Mouse (Mus musculus) CH12.LX (cell line): ENCODE measurements around the gene Arhgef39.

Experiments used
- BHLHE40 ChIP-seq: IDR thresholded peaks from 2 replicates; pipeline ENCODE4 v1.6.1; 2011; ENCODE audit warnings: mild to moderate bottlenecking, low read depth, low read length, improper control_type of control experiment
- CTCF ChIP-seq, 2 experiments: IDR thresholded peaks in 1 of 2; conservative IDR thresholded peaks in 1 of 2; 2 replicates each; pipeline ENCODE4 v1.5.1; 2011 to 2012; ENCODE audit warnings: low read depth in 2 of 2, low read length in 2 of 2, improper control_type of control experiment in 1 of 2, inconsistent platforms in 1 of 2, mild to moderate bottlenecking in 1 of 2, moderate library complexity in 1 of 2
- E2F4 ChIP-seq: IDR thresholded peaks from 2 replicates; pipeline ENCODE4 v1.6.1; 2011; ENCODE audit warnings: low read depth, low read length, improper control_type of control experiment; ENCODE audit not compliant: insufficient replicate concordance
- ELF1 ChIP-seq: IDR thresholded peaks from 2 replicates; pipeline ENCODE4 v1.6.1; 2014; ENCODE audit warnings: low read depth, mild to moderate bottlenecking, inconsistent platforms, low read length, improper control_type of control experiment
- EP300 ChIP-seq: IDR thresholded peaks from 2 replicates; pipeline ENCODE4 v1.6.1; 2011; ENCODE audit warnings: low read length, improper control_type of control experiment
- GABPA ChIP-seq: IDR thresholded peaks from 2 replicates; pipeline ENCODE4 v1.6.1; 2012; ENCODE audit warnings: low read depth, low read length, improper control_type of control experiment, inconsistent platforms; ENCODE audit not compliant: insufficient replicate concordance
- JUN ChIP-seq: IDR thresholded peaks from 2 replicates; pipeline ENCODE4 v1.6.1; 2011; ENCODE audit warnings: low read depth, mild to moderate bottlenecking, low read length, improper control_type of control experiment, moderate library complexity; ENCODE audit not compliant: insufficient read depth
- MAFK ChIP-seq: IDR thresholded peaks from 2 replicates; pipeline ENCODE4 v1.6.1; 2011; ENCODE audit warnings: low read length, improper control_type of control experiment; ENCODE audit not compliant: insufficient replicate concordance
- MAX ChIP-seq: IDR thresholded peaks from 2 replicates; pipeline ENCODE4 v1.6.1; 2011; ENCODE audit warnings: low read length, improper control_type of control experiment
- PAX5 ChIP-seq: IDR thresholded peaks from 2 replicates; pipeline ENCODE4 v1.6.1; 2012; ENCODE audit warnings: low read length, inconsistent platforms, mixed read lengths
- POLR2A ChIP-seq: IDR thresholded peaks from 2 replicates; pipeline ENCODE4 v1.6.1; 2011; ENCODE audit warnings: low read depth, mild to moderate bottlenecking, improper control_type of control experiment, low read length
- RAD21 ChIP-seq: IDR thresholded peaks from 2 replicates; pipeline ENCODE4 v1.6.1; 2011; ENCODE audit warnings: low read depth, mild to moderate bottlenecking, low read length, improper control_type of control experiment, moderate library complexity
- USF2 ChIP-seq: conservative IDR thresholded peaks from 2 replicates; pipeline ENCODE4 v1.6.1; 2011; ENCODE audit warnings: low read depth, low read length, improper control_type of control experiment

DNA sequence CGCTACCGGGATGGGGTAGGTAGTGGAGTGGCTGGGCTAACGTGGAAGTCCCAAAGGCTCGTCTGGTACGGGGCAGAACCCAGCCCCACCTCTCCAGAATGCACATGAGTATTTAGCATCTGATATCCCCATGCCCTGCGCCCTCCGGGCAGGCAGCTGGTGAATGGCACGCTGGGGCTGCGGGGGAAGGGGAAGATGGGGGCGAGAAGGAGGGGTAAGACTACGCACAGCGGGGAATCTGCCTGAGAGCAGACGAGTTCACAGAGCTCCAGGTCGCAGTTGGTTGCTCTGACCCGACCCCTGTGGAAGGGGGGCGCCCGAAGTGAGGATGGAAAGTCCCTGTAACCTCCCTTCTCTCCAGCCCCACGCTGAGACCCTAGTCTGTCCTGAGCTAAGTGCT, 46.1 kb downstream of the Arhgef39 start:
- TF ChIP-seq JUN (no peak), USF2 (no peak), PAX5 (no peak), CTCF (conservative IDR thresholded peaks at IDR 0.05 in 1 of 2, IDR thresholded peaks at IDR 0.05 in 1 of 2; ENCODE audit: low read depth in 2 of 2, low read length in 2 of 2) (no peak), E2F4 (no peak), RAD21 (no peak), EP300 (no peak), MAX (no peak), POLR2A (no peak), MAFK (no peak), GABPA (no peak), BHLHE40 (no peak; the same call in 1 of the 2 replicates), ELF1 (no peak)
